Mouse (Mus musculus) spleen, postnatal 4 days (tissue): ENCODE measurements at regions not wholly inside any gene's neighbourhood (a gene's known extent, or its start where the extent isn't known, plus 50 kb on each side); places are given as distances from the start of the nearest gene placed in this dataset.

Source experiments
- DNase-seq, 2 experiments: peaks; one replicate each; pipeline ENCODE4 v3.0.0; 2022; ENCODE audit warnings: low spot score in 2 of 2

DNA sequence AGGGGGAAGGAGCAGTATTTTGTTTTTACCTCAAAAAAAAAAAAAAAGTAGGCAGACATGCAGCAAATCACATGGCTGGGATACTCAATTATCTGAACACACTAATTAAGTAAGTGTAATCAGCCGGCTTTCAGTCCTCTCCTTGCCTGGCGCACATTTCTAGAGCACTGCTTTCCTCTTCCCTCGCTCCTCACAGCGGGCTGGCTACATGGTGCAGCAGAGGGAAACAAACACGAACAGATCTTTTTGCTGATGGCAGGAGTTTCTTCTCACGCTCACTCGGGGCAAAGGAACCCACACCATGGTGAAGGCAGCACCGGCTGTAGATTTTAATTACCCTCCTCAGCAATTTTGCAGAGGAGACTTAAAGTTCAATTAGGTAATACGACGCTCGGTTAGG lies 169.7 kb upstream of the Azi2 start:
- no peak for DNase-seq

DNA sequence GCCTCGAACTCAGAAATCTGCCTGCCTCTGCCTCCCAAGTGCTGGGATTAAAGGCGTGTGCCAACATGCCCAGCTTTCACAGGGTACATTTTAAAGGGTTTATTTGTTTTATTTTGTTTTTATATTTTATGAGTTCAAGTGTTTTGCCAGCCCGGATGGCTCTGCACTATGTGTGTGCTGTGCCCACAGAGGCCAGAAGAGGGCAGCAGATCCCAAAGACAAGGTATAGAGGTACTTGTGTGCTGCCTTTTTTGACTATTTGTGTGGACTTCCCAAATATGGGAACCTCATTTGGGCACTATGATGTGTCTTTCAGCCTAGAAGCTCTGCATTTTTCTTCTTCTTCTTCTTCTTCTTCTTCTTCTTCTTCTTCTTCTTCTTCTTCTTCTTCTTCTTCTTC lies 176.4 kb upstream of the Azi2 start:
- no peak for DNase-seq

DNA sequence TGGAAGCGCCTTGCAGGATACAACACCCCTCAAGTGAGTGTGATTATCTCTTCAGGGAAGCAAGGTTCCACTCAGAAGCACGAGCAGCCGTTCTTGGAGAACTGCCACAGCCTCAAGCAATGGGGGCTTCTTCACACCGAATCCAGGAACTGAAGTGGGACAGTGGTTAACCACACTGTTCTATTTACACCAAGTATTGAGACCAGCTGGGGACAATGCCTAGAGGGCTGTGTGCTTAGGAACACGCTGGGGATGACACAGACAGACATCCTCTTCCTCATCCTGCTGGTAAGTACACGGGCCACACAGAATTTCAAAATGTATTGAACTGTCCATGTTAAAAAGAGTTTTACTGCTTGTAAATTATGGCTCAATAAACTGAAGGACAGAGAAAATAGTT lies 177.0 kb upstream of the Azi2 start:
- no peak for DNase-seq

DNA sequence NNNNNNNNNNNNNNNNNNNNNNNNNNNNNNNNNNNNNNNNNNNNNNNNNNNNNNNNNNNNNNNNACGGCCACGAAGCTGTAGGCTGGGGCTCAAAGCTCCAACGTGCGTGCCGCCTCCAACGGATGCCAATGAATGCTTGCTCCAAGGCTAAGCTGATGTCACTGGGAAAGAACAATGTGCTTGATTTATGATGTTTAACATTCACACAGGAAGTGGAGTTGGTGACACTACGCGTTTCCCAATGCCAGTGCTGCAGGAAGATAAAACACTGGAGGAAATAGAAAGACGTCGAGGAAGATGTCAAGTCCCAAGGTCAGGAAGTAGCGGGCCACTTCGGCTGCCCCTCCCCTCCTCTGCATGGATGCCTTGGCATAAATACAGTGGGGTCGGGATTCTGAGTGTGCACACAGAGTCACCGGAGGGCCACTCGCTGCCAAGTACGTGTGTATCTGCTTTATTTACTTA lies 180.7 kb upstream of the Azi2 start:
- no peak for DNase-seq

DNA sequence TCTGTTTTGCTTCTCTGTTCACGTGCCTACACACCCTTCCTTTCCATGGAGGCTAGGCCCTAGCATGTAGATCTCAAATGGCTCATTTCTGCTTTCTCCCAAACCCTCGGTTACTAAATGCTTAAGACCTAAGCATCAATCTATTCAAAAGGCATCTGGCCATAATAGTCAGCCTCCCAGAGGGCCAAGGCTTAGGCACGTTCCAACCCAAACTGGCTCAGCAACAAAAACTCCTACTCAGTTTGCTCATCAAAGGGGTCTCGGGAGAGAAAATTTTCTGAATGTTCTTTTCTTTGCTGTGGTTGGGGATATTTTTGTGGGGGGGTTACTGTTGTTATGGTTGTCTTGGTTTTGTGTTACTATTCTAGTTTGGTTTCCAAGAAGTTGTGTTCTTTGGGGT lies 196.8 kb upstream of the Azi2 start:
- no peak for DNase-seq

DNA sequence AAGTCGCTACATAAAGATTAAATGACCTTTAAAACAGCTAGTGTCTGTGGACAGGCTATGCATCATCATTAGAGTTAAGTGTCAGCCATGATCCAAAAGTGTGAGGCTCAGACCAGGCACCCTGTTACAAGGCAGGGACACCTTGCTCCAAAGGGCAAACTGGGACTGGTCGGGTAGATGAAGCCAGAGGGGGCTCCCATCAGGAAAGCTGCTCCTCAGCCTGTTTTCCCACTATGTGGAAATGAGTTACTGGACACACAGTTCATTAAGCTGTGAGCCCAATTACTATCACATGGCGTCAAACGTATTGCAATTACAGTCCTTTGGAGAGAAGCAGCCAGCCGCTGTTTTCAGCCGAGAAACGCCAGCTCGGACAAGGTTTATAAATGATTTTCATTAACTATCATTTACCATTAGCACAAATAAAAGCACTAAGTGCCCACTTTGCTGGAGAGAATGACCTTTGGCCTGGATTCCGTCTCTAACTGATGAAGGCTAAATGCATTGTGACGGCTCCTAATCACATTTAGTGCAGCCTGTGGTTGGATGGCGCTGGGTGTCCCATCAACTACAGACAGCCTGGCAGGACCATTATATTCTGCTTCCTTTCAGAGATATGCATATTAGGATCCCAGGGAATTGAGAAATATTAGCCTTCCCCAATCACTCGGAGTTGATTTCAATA lies 203.5 kb upstream of the Azi2 start:
- DNase-seq, result no peak

DNA sequence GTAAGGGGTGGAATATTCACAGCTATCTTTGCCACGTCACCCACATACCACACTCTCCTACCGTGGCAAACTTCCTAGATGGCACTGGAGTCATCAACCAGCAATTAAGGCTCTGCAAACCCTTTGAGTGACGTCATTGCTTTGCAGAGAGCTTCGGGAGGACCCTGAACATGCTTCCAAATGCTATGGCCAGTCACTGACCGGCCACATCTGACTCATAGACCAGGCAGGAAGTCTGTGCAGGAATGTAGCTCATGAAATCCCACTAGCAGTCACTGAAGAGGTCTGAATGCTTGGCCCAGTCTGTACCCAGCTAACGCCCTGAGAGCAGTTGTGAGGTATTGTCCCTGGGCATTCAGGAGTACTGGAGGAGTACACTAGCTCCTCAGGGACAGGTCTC lies 203.9 kb upstream of the Rbms3 start:
- no peak for DNase-seq

DNA sequence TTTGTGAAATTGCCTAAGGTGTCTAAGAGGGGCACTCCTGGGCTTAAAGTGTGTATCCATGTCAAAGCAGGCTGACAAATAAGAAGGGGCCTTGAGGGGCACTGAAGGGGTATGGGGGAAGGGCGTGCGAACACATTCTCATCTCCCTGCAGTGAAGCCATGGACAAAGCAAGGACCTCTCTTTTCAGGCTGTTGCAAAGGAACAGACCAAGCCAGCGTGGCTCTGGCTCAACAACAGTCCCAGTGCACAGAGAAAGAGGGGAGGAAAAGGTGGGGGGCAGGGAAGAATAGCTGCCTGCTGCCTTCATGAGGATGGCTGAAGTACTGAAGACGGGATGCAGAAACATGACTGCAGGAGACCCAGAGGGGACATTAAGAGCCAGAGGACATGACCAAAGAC lies 184.9 kb upstream of the Rbms3 start:
- DNase-seq, result no peak

DNA sequence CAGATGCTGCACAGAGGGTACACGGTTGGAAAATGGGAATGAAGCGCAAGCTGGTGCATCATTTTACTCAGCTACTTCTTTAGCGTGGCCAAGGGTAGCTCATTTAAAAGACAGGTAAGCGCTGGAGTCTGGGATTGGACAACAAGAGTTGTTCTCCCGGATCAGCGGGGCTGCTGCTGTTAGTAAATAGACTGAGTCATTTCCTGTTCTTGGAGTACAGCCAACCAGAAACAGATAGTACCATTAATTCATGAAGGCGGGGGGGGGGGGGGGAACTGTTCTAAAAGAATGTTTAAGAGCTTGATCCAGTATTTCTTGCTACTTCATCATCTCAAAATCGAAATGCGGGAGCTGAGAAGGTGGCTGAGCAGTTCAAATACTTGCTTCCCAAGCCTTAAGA lies 183.5 kb upstream of the Rbms3 start:
- DNase-seq, result no peak

DNA sequence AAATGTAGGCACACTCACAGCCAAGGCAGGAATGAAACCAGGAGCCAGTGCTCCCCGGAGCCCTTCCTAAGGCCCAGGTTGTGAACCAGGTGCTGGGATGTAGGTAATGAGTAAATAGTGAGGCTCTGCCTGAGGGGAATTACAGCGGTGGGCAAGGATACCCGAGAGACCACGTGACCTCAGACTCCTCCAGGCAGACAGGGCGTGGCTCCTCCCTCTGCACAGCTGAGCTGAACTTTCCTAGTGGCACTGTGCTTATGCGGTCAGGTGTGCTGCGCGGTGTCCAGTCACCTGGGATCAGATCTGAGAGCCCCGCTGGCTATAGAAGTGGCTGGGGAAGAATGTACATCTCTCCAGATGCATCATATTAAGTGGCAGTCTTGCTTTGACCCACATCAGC lies 176.1 kb upstream of the Rbms3 start:
- DNase-seq, result no peak

DNA sequence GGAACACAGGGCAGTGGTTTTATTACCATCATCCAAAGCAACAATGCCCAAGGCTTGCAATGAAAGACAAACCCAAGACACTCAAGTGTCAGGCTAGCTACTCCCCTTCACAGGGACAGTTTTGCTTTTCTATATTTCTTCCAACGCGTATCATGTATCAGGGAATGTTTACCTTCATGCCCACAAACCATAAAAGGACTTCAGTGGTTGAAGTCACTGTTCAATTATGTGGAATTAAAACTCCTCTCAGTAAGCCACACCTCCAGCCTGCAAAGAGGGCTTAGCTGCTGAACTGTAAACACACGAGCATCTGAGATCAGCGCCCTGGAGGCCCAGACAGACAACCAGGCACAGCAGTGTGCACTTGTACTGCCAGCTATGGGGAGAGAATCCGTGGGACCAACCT lies 154.5 kb upstream of the Rbms3 start:
- no peak for DNase-seq

DNA sequence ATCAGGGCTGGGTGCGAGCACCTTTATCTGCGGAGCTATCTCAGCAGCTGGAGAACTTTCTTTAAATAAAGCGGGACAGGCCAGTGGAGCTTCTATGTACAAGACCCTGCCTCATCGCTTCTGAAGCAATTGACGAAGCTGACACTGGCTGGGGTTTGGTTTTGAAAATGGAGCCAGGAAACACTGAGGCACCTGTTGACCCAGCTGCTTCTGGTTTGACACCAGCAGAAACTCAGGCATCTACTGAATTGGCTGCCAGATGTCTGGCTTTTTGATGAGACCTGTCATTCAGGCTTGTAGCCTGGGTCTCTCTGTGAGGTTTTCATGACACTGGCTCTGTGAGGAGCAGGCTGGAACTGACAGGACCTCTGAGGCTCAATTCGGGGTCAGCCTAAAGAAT lies 124.9 kb upstream of the Rbms3 start:
- no peak for DNase-seq

DNA sequence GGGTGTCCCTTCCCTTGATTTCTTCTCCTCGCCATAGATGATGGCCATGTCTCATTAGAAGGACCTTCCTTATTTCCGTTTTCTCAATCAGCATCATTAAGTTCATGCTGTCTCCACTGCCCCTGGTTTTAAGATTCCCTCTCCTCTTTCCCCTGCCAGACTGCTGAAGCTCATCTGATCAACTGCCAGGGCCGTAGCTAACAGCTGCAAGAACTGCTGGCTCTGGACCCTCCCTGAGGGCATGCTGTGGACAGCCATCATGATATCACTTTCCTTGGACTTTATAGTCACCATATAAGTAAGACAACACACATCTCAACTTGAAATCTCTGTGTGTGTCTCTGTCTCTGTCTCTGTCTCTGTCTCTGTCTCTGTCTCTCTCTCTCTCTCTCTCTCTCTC lies 123.8 kb upstream of the Rbms3 start:
- DNase-seq, result no peak

DNA sequence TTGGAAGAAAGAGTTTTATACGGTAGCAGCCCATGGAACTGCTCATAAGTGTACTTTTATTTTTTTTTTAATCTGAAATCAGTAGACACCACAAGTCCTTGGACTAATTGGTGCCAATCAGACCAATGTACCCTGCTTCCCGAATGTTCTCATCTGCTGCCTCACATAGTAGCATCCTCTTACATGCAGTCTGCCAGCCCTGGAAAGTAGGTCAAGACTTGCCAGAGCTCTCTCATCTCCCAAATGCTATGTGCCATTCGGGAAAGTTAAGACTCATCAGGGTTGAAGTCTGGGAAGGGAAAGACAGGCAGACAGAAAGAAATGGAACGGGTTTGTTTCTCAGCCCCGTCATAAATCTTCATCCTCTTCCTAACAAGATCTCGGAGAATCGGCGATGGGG lies 115.2 kb upstream of the Rbms3 start:
- no peak for DNase-seq

DNA sequence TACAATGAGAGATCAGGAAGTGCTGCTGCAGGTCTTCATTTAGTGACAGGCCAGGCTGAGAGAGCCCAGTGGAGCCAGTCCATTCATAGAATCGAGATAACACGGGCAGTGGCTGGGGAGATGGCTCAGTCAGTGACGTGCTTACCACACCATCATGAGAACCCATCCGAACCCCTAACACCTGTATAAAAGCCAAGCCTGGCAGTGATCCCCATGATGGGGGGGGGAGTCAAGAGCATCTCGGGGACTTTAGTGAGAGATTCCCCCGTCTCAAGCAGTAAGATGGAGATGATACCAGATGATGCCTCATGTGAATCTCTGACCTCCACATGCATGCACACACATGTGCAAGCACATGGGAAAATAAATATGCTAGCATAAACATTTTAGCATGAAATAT lies 99.7 kb upstream of the Rbms3 start:
- no peak for DNase-seq

DNA sequence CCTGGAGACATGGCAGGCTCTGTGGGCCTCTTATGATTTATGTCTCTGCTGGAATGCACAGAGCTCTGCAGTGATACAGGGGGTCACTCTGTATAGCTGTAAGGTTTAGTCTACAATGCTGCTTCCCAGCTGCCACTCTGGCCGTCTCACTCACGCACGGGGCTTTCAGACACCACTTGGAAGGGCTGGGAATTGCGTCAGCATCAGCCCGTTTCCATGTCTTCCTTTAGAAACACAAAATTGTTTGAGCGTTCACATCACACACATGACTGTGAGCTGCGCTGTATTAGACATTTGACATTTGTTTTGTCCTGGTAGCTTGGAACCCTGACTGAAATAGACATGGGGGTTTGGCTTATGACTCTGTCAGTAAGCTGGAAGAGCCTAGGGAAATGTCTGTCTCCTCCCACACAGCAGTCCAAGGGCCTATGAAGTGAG lies 90.5 kb upstream of the Rbms3 start:
- no peak for DNase-seq

DNA sequence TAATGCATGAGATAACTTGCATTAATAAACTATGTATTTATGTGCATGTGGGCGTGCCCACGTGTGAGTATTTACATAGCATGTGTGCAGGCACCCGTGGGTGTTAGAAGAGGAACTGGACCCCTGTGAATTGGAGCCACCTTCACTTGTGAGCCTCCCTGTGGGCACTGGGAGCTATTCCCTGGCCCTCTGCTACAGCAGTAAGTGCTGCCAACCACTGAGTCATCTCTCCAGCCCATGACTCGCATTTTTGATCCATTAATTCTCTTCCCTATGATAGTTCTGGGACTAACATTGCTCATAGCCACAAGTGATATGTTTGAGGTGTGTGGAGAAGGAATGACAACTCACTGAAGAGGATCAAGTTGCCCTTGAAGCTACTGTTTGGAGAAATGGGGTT lies 87.6 kb upstream of the Rbms3 start:
- no peak for DNase-seq

DNA sequence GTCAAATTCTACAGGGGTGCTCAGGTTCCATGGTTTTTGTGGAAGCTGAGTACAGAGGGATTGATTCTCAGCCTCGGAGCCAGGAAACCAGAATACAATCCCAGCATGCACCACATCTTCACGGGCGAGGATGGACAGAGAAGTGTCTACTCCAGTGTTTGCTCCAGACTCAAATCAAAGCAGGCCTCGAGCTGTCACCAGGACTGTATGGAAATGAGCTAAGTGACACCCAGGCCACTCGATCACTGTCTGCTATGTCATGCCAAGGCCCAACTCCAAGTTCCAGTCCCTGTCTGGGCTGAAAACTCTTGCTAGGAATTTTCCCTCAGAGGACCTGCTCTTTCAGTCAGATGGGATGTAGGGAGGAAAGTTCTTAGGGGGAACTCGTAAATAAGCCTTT lies 86.8 kb upstream of the Rbms3 start:
- DNase-seq, result no peak

DNA sequence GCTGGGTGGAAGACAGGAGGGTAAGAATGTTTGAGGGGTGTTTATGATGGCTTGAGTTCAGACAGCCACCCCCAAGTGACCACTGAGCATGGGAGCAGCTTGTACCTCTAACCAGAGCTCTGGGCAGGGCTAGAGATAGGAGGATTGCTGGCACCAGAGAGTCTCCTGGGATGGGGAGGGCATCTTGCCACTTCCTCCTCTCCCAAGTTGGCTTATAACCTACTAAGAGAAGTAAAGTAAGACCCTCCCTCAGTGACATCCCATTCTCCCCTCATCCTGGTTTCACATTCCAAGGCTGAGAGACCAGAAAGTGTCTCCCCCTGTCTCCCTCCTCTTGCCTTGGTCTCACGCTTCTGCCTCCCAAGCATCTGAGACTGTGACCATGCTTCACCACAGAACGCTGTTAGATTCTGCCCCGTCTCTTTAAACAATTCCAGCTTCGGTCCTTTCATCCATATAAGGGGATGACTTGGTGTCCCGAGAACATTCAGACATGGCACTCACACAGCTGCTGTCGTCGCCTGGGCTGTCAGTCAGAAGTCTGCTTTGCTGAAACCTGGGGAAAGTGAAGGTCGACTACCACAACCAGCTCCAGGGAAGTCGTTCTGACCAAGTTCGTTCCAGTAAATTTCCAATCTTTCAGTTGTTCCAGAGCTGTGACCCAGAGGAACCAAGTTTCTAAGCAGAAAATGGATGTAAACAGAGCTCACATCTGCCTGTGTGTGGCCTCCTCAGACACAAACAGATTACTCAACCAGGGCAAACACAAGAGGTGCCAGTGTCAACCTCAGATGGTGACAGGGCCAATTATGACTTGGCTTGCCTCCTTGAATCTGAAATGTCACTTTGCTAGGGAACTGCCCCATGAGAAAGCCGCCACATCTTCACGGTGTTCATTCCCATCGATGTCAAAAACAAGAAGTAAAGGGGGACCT lies 85.3 kb upstream of the Rbms3 start:
- no peak for DNase-seq

DNA sequence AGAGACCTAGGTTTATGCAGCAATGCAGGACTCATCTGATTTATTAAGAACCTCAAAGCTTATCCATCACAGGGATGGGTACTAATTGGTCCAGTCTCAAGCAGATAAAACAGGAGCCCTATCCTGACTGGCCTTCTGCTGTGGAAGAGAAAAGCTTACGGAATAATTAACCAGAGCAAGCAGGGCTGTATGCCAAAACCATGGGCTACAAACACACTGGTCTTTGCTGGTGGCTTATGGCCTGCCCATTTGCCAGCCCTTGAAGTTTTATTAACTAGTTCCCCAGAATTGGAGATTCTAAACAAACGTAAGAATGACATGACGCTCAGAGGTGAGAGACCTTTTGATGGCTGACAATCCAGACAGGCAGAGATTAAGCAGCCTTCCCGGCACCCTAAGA lies 83.4 kb upstream of the Rbms3 start:
- no peak for DNase-seq

DNA sequence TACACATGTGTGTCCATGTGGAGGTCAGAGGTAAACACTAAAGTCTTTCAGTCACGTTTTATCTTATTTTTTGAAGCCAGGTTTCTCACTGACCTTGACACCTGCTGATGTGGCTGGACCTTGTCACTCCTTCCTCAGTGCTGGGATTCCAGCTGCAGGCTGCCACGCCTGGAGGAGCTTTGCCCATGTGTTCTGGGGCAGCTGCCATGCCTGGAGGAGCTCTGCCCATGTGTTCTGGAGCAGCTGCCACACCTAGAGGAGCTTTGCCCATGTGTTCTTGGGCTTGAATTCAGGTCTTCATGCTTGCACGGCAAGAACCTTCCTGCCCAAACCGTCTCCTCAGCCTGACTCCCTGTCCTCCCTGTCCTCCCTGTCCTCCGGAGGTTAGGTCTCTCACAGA lies 82.1 kb upstream of the Rbms3 start:
- no peak for DNase-seq

DNA sequence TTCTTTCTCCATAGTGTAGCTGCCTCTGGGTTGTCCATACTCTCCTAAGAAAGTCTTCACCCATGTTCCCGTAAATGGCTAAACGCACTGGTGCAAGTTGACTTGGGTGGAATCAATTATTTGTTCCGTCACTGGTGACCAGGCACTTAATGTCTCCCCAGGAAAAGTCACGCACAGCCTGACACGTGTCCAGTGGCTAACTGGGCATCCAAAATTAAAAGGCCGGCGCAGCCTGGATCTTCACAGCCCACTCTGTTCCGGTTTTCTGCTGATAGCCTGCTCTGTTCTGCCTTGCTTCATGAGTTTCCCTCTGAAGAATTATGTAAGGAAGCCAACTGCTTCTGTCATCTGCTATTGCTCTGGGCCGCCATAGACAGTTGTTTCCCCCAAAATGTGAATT lies 81.3 kb upstream of the Rbms3 start:
- DNase-seq, result peak in 1 of 2 experiments; percentile 53

DNA sequence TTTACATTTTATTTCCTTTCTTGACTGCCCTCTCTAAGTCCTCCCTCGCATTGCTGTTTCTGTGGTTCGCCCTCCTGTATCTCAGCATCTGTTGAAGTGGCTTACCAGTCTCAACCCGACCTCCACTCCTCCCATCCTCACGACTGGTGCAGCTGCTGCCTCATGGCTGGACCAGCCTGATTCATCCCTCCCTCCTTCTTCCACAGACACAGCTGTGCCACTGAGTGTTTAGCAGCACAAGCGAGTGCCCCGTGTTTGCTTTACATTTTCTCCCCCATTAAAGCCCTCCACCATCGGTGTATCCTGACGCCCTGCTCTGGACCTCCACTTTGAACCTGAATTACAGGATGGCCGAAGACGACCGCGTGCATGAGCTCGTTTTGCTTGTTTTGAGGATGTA lies 80.0 kb upstream of the Rbms3 start:
- DNase-seq, result no peak
